Mouse (Mus musculus) urinary bladder, adult 2 months (tissue): ENCODE results near the gene Evl. TPM values are rescaled to one million over a fixed set of nuclear protein-coding genes. Genes with fewer than 3 reads are reported as not detected.

Experiments used
- DNase-seq: peaks from one replicate; pipeline ENCODE4 v3.0.0; 2022; ENCODE audit warnings: low spot score
- polyA plus RNA-seq: library from polyadenylated mRNA; depleted of rRNA; stranded (reverse); fragments of >200 nt; gene quantifications from 2 replicates; pipeline ENCODE4 v1.2.3, GENCODE M21; 2012; rRNA removed

The Evl gene
- polyA plus RNA-seq, 1 experiment, result 43.9 TPM

DNA sequence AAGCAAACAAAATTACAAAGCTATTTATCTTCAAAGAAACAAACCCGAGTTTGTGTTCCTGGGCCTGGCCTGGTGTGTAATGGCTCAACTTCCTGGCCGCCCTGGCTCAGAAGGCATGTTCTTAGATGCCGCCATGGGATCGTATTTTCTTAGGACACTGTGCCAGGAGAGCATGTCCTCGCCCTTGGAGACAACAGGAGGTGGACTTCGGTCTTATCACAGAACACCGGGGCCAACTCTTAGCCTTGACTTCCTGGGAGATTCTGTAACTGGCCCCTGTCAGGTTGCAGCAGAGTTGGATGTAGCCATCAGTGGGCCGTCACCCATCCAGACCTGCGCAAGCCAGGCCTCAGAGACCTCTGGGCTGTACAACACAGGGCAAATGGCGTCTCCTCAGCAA, 145.1 kb downstream of the Evl start:
- DNase-seq, result no peak

DNA sequence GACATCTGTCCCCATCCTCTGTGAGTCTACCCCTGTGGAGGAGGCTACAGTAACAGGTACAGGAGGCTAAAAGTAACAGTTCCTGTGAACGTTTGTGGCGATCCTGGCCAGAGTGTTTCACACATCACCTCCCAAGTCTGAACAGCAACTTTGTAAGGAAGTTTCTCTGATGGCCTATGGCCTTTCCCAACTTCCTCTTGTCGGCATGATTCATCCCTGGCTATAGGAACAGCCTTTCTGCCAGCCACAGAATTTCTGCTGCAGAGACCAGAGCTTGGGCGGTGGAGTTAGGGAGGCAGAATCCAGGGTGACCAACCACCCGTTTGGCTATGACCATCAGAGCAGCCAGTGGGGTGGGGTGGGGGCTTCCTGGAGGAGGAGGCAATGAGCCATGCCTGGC, 145.5 kb downstream of the Evl start:
- no peak for DNase-seq

DNA sequence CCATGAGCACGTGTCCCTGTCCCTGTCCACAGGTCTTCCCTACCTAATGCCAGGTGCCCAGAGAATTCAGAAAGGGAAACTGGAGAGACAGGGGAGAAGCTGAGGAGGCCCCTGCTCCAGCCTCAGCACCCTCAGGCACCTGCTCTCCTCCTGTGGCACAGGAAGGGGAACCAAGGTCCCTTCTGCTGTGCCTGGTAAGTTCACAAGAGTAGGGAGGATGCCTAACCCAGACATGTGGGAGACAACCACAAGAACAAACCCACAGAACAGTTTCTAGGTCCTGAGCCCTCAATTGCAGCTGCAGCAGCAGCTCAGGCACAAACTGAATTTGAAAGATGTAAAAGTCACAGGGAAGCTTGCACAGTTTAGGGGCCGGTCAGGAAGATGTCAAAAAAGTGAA, 146.7 kb downstream of the Evl start:
- DNase-seq, result no peak

DNA sequence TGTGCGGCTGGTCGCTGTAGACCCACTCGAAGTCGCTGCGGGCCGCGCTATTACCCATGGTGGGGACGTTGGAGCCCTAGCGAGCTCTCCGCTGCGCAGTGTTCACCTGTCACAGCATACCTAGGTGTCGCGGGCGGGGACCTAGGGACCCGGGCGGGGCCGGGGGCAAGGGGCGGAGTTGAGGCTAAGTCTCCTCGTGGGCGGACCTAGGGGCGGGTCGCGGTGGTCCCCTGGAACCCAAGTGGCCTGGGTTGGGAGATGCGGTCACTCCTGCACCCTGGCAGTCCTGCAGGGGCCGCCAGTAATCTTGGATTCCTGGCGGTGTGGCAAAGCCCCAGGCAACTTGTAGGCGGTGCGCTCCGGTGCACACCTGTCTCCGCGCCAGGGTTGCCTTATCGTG, 147.7 kb downstream of the Evl start, which contains the start of gene Degs2:
Gene Degs2 (minus strand): TSS at position 131 of the 400 bp plus-strand sequence.
- peak; percentile 60 for DNase-seq

DNA sequence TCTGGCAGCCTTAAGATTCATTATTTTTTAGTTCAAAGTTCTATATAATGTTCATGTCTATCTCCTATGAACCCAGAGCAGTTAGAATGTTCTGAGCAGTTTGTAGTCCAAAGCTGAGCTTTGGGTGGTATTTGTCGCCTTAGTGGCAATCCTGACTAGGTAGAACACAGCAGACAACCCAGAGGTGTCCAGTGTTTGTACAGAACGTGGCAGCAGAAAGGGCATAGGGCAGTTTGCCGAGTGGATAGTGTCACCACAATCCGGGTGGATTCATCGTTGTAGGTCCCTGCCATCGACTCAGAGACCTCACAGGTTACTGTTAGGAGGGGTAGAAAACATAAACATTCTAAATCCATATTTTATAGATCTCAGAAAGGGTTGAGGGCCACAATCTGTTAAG, 151.0 kb downstream of the Evl start:
- no peak for DNase-seq

DNA sequence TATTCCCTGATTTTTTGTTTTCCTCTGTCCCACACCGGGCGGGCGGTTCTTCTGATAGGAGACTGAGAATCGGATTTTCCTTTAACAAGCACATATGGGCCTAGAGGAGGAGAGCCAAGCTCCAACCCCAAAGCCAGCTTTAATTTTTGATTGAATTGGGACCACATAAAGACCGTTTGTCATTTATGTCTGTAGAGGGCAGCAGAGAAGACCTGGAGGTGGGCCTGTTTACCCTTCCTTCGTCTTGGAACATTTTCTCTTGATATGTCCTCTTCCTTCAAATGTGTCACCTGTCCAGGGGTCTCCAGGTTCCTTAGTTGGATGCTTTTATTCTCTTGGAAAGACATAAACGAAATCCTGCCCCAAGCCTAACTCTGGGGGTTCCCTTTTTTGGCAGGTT, 151.6 kb downstream of the Evl start:
- no peak for DNase-seq

DNA sequence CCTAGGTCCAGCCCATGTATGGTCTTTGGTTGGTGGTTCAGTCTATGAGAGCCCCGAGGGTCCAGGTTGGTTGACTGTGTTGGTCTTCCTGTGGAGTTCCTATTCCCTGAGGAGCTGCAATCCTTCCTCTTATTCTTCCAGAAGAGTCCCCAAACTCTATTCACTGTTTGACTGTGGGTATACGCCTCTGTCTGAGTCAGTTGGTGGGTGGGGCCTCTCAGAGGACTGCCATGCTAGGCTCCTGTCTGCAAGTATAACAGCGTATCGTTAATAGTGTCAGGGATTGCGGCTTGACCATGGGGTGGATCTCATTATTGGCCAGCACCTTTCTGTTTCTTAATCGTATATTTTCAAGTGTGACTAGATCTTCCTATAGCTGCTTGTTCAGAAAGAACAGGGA, 154.9 kb downstream of the Evl start:
- peak; percentile 20 for DNase-seq

DNA sequence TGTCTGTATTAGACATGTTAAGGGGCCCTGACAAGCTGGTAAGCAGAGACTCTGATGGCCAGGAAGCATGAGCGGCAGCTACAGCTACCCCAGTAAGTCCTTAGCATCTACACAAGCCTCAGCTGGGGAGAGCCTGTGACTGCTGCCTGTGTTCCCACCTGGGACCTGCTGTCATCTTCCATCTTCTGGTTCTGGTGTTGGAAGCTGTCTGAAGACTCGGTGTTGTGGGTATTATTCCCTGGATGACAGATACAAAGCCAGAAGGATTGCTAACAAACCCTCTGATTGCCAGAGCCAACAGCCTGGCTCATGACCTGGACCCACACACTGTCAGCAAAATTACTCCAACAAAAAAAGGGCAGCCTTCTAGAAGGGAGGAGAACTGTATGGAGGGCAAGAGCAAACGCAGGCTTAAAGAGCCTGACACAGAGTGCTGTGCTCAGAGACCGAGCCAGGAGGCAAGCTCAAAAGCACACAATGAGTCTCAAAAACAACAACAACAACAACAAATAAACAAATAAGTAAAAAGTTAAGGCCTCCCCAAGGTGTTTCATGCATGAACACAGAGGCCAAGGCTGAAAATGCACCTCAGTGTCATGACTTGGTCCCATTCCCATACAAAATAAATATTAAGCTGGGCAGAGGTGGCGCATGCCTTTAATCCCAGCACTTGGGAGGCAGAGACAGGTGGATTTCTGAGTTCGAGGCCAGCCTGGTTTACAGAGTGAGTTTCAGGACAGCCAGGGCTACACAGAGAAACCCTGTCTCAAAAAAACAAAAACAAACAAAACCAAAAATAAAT, 155.6 kb downstream of the Evl start:
- peak; percentile 18 for DNase-seq

DNA sequence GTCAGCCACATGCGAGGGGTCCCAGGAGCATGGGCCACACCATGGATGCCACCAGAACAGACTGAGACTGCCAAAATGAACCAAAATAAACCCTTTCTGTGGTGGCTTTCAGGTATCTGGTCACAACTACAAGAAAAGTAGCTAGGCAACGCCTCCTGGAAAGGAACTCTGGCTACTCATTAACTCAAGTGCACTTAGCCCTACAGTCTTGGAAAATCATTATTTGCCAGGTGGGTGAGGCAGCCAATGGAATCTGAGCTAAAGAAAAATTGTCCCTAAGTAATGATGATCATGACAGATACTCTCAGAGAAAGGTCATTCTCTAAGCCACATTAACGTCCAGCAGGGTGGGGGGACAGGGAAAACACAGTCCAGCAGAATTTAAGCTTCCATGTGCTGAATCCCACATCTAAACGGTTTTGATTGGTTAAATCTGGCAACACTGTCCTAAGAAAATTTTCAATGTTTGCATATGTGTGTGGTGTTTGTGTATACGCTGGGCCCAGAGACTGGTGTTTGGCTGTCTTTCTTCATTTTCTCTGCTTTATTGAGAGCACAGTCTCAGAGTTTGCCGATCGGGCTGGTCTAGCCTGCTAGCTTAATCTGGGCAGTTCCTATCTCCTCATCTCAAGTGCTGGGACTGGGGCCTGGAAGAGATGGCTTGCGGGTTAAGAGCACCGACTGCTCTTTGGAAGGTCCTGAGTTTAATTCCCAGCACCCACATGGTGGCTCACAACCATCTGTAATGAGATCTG, 156.5 kb downstream of the Evl start:
- peak; percentile 21 for DNase-seq

DNA sequence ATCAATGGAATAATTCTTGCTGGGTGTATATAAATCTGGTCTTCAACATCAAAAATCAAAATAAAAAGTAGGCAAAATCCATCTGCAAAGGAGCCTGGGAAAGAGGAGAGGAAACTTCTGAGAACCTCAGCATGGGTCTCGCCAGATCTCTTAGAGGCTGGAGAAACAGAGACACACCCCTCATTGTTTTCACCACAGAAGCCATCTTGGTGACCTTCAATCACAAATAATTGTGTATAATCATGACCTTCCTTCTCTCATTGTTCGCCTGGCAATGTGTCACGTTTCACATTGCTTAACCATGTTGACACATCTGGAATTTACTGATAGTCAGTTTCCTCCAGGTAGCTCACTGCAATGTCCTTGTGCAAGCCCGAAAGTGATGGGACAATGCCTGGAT, 158.0 kb downstream of the Evl start:
- peak; percentile 10 for DNase-seq

DNA sequence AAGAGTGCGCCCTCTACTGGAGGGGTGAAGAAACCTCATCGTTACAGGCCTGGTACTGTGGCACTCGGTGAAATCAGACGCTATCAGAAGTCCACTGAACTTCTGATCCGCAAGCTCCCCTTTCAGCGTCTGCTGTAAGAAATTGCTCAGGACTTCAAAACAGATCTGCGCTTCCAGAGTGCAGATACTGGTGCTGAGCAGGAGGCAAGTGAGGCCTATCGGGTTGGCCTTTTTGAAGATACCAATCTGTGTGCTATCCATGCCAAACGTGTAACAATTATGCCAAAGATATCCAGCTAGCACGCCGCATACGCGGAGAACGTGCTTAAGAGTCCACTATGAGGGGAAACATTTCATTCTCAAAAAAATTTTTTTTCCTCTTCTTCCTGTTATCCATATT, 159.5 kb downstream of the Evl start:
- DNase-seq, result peak; percentile 12

DNA sequence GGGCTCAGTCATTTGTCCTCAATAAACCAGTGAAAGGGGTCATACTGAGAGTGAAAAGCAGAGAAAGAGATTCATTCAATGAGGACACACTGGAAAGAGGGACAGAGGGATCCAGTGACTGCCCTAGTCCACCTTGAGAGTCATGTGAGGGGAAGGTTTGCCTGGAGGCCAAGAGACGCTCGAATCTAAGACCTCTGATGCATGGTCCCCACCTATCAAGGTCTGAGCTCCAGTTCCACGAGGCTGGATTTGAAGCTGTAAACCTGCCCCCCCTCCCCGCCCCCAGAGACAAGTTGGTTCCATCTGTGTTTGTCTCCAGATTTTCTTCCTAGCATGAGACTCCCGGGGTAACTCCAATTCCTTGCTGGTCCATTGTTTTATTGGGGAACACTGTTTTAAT, 161.3 kb downstream of the Evl start:
- peak; percentile 11 for DNase-seq

DNA sequence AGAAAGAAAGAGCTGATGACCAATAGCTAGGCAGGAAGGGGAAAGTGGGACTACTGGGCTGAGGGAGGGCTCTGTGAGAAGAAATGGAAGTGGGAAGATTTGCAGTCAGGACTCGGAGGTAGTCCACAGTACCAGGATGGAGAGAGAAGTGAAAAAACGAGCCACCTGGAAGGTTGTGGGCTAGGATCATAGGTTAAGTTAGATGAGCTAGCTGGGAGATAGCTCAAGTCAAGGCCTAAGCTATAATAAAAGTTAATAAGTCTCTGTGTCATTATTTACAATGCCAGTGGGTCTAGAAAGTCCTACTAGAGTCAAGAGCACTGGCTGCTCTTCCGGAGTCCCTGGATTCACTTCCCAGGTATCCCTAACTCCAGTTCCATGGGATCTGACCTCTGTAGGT, 164.0 kb downstream of the Evl start:
- DNase-seq, result no peak

DNA sequence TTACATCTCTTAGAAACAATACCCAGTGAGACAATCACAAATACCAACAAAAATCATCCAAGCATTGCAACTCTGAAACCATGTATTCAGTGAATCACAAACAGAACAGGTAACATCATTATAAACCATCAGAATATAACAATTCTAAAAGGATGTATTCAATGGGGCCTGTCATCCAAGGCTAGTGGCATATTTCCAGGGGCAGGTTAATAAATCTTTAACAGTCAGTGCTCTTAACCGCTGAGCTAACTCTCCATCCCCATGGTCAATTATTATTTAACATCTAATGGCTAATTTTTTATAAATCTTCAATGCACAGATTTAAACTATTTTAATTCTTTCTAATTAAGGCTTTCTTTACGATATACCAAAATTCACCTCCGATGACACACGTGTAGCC, 167.9 kb downstream of the Evl start:
- DNase-seq, result no peak

DNA sequence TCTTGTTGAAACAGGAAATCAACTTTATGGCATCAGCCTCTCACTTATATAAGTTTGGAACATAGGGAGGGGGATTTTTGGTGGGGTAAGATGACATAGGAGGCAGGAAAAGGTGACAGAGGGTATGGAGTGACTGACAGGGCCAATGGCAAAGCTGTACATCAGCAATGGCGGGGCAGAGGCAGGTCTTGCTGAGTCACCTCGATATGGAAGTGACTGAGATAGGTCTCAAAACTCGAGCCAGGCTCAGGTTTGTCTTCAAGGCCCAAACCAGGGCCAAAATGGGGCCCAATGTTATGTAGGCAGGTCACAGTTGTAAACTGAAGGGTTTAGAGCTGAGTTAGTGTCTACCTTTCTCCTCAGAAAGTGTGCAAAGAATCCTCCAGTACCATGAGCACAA, 169.3 kb downstream of the Evl start:
- DNase-seq, result no peak

DNA sequence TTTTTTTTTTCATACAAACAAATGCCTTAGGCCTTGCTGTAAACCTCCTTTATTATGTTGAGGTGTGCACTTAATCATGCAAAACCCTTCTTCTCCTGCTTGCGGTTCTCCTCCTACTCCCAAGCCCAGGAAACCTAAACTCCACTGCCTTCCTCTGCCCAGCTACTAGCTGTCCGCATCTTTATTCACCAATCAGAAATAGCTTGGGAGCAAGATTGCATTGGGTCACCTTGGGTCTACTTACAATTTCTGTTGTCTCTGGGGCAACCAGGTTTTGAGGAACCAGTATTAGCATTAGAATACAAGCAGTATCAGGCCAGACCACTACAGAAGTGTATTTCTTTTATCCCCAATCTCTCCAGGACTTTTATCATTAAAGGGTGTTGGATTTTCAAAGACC, 179.9 kb downstream of the Evl start:
- DNase-seq, result no peak

DNA sequence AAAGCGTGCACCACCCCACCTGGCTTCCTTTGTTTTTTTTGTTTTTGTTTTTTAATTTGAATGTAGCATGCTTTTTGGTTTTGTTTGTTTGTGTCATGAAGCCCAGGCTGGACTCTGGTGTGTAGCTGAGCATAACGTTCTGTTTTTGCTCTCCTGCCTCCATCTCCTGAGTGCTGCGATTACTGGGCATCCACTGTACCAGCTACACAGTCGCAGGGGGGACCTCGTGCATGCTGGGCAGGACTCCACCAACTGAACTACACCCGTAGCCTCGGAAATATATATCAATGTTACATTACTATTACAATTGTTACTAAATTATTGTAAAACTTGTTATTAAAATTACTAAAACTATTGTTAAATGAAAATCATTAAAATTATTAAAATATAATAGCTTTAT, 183.3 kb downstream of the Evl start:
- DNase-seq, result no peak

Other genes with a start within 250 kb of the Evl start
- gene Hhipl1, start 248.4 kb upstream of the Evl start, polyA plus RNA-seq, result 2.9 and 3.2 TPM in 2 replicates
- gene Cyp46a1, start 220.3 kb upstream of the Evl start, polyA plus RNA-seq, result 7.4 and 8.3 TPM in 2 replicates
- gene Eml1, start 183.8 kb upstream of the Evl start, polyA plus RNA-seq, result 182 and 223 TPM in 2 replicates
- 55.0 and 72.3 TPM in 2 replicates for gene Degs2, start 147.6 kb downstream of the Evl start, polyA plus RNA-seq
- 25.2 and 33.8 TPM in 2 replicates for gene Yy1, start 238.3 kb downstream of the Evl start, polyA plus RNA-seq